In the genomic region with DNA sequence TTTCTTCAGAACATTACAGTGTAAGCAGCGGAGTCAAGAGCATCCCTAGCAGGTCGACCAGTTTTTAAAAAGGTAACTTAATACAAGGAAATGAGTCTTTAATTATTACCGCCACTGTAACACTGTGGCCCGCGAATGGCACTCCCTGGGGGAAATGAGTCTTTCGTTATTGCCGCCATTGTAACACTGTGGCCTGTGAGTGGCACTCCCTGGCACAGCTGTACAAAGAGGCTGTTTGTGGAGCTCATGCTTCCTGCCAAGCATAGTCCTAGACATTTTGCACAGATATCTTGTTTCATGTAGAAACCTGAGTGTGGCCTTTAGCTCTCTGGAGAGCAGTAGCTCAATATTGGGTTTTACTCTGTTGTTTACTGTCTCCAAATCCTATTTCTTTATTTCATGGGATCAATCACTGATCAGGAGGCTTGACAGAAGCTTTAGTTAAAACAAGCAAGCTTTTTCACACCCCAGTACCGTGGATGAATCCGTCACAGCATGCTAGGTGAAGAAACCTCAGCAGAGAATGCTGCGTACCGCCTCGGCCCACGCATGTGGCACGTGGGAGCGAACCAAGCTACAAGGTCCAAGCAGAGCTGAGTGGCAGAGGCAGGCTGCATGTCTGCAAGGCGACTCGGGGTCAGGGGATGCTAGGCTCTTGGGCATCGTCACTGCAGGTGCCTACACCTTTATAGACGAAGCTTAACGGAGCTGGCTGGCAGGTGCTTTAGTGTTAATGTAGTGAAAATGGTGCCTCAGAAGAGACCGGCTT, we compare ENCODE assay signal across 14 mouse cellular contexts. TPM values are rescaled to one million over a fixed set of nuclear protein-coding genes. Genes with fewer than 3 reads are reported as not detected.
DNase-seq lines count a peak whose midpoint lies in the region; ATAC-seq and TF ChIP-seq lines count a peak whose summit lies in the region.
"Had no signal": no experiment of that assay in that cellular context is flagged by ENCODE, and none has a peak within 500 bp of the region (broad histone marks: within the 10 kb centered on the region; RNA-seq: fewer than 3 reads in every experiment).

No protein-coding gene starts in this region.

- H3K27ac ChIP-seq in intestine, postnatal 0 days (ENCODE audit: low read depth, low read length) = peak overlapping the region; percentile 86
- H3K27ac ChIP-seq in intestine, embryonic 15.5 days = no peak overlapping the region
- H3K27ac ChIP-seq in neural tube, embryonic 13.5 days (replicated peaks) = peak overlapping the region; percentile 9
- 0 out of 2 replicates have a peak overlapping the region, but pooled peaks have one; percentile 11 for H3K27ac ChIP-seq in embryonic facial prominence, embryonic 15.5 days (replicated peaks)
- H3K27ac ChIP-seq: forebrain, embryonic 13.5 days had no signal

- DNase-seq in neural tube, embryonic 10.5 days (ENCODE audit: extremely low spot score, low spot score) = no peak
- DNase-seq in ovary, postnatal 14 days (ENCODE audit: low spot score) = no peak
- no peak for DNase-seq in spleen, postnatal 36 days (ENCODE audit: low spot score in 2 of 2)
- DNase-seq: cerebellum, postnatal 25 days; heart, adult 18-20 months; heart, postnatal 4 days; lung, embryonic 14.5 days; thymus, postnatal 4 days had no signal

- ATAC-seq in intestine, postnatal 0 days = peak; percentile 65
- no peak for ATAC-seq in intestine, embryonic 15.5 days
- no peak for ATAC-seq in neural tube, embryonic 13.5 days (ENCODE audit: low read depth)
- ATAC-seq in embryonic facial prominence, embryonic 15.5 days (ENCODE audit: insufficient number of reproducible peaks, low FRiP score, low TSS enrichment, low read depth) = peak; percentile 72; the same call in 1 of the 2 replicates
- ATAC-seq: forebrain, embryonic 13.5 days; midbrain, embryonic 16.5 days had no signal

- no peak overlapping the region for H3K9ac ChIP-seq in intestine, postnatal 0 days (ENCODE audit: low read depth, low read length)
- H3K9ac ChIP-seq in intestine, embryonic 15.5 days = no peak overlapping the region
- no peak overlapping the region for H3K9ac ChIP-seq in neural tube, embryonic 13.5 days
- no peak overlapping the region for H3K9ac ChIP-seq in embryonic facial prominence, embryonic 15.5 days
- H3K9ac ChIP-seq: forebrain, embryonic 13.5 days; lung, embryonic 14.5 days had no signal

- H3K4me1 ChIP-seq in intestine, postnatal 0 days (replicated peaks; ENCODE audit: control insufficient read depth, insufficient read depth, low read length) = peaks cover 10% of the 10 kb centered on the region
- 0 out of 2 replicates have a peak, but pooled peaks cover 13% of the 10 kb centered on the region for H3K4me1 ChIP-seq in intestine, embryonic 15.5 days (replicated peaks)
- peaks cover 31% of the 10 kb centered on the region for H3K4me1 ChIP-seq in neural tube, embryonic 13.5 days (replicated peaks)
- H3K4me1 ChIP-seq in embryonic facial prominence, embryonic 15.5 days = peaks cover 25% of the 10 kb centered on the region

- H3K27me3 ChIP-seq in intestine, postnatal 0 days (replicated peaks; ENCODE audit: control insufficient read depth, insufficient read depth, low read length) = no peaks in the 10 kb centered on the region
- H3K27me3 ChIP-seq in intestine, embryonic 15.5 days (replicated peaks) = no peaks in the 10 kb centered on the region
- H3K27me3 ChIP-seq in neural tube, embryonic 13.5 days = no peaks in the 10 kb centered on the region
- no peaks in the 10 kb centered on the region for H3K27me3 ChIP-seq in embryonic facial prominence, embryonic 15.5 days
- H3K27me3 ChIP-seq: forebrain, embryonic 13.5 days had no signal

- H3K4me2 ChIP-seq in intestine, postnatal 0 days (replicated peaks; ENCODE audit: low read depth) = no peak overlapping the region
- no peak overlapping the region for H3K4me2 ChIP-seq in intestine, embryonic 15.5 days (replicated peaks)
- no peak overlapping the region for H3K4me2 ChIP-seq in neural tube, embryonic 13.5 days
- no peak overlapping the region for H3K4me2 ChIP-seq in embryonic facial prominence, embryonic 15.5 days (replicated peaks)
- H3K4me2 ChIP-seq: forebrain, embryonic 13.5 days; lung, embryonic 14.5 days had no signal

- no peak for TF ChIP-seq CTCF in intestine, postnatal 0 days (IDR thresholded peaks at IDR 0.05; ENCODE audit: low read depth)

- peaks cover 15% of the 10 kb centered on the region; the same call in 1 of the 2 replicates for H3K36me3 ChIP-seq in intestine, postnatal 0 days (ENCODE audit: control insufficient read depth, insufficient read depth)
- H3K36me3 ChIP-seq in intestine, embryonic 15.5 days = no peaks in the 10 kb centered on the region
- H3K36me3 ChIP-seq in neural tube, embryonic 13.5 days = peaks cover 2% of the 10 kb centered on the region
- H3K36me3 ChIP-seq in embryonic facial prominence, embryonic 15.5 days = no peaks in the 10 kb centered on the region

- H3K4me3 ChIP-seq in intestine, postnatal 0 days (ENCODE audit: low read depth, low read length) = no peak overlapping the region
- H3K4me3 ChIP-seq in intestine, embryonic 15.5 days (replicated peaks) = no peak overlapping the region
- no peak overlapping the region for H3K4me3 ChIP-seq in neural tube, embryonic 13.5 days
- no peak overlapping the region for H3K4me3 ChIP-seq in embryonic facial prominence, embryonic 15.5 days (replicated peaks)
- H3K4me3 ChIP-seq: forebrain, embryonic 13.5 days had no signal

- WGBS in intestine, postnatal 0 days = 83% methylated on average over 21 of the region's 21 CpGs
- WGBS in intestine, embryonic 15.5 days = 89% methylated on average over 21 of the region's 21 CpGs
- WGBS in neural tube, embryonic 13.5 days = 79% methylated on average over 21 of the region's 21 CpGs
- 70% methylated on average over 21 of the region's 21 CpGs for WGBS in embryonic facial prominence, embryonic 15.5 days

- no peaks in the 10 kb centered on the region for H3K9me3 ChIP-seq in intestine, postnatal 0 days (ENCODE audit: control insufficient read depth)
- H3K9me3 ChIP-seq in intestine, embryonic 15.5 days = no peaks in the 10 kb centered on the region
- no peaks in the 10 kb centered on the region for H3K9me3 ChIP-seq in neural tube, embryonic 13.5 days
- H3K9me3 ChIP-seq in embryonic facial prominence, embryonic 15.5 days (replicated peaks) = no peaks in the 10 kb centered on the region
- H3K9me3 ChIP-seq: forebrain, embryonic 13.5 days had no signal

RNA-seq across cellular contexts. Expression of a gene that starts 17.5 kb away (rescaled TPM):
- 70.8 and 73.1 TPM in 2 replicates for polyA plus RNA-seq in intestine, postnatal 0 days (2015; fragmentation: Nextera tagmentation; extraction: Ambion mirVana)
- 40.4 and 49.7 TPM in 2 replicates for polyA plus RNA-seq in intestine, embryonic 15.5 days (2015; fragmentation: Nextera tagmentation; extraction: Ambion mirVana)
- 74.0 and 75.0 TPM in 2 replicates for polyA plus RNA-seq in neural tube, embryonic 13.5 days (2015; fragmentation: Nextera tagmentation; extraction: Ambion mirVana)
- polyA plus RNA-seq in embryonic facial prominence, embryonic 15.5 days (2015; fragmentation: Nextera tagmentation; extraction: Ambion mirVana) = 42.4 and 49.5 TPM in 2 replicates

Comparison
In these comparisons a context has a peak if more than half of its experiments do, and no peak if none do; other contexts are left out.
1. ATAC-seq: peak in intestine, postnatal 0 days (single experiment) and embryonic facial prominence, embryonic 15.5 days (single experiment); none in intestine, embryonic 15.5 days (single experiment) and neural tube, embryonic 13.5 days (single experiment).